Mouse (Mus musculus): ENCODE results near the gene Polr3g.
"Not testable (repeated sequence)": the region's sequence is repeated elsewhere in the genome, so short reads cannot be mapped to it uniquely, and the experiment has no call there.

Gene Polr3g

GRCm38 (mm10) chr13:81628631-81629190 lies 82.1 kb downstream of the Polr3g start:
- no peak for DNase-seq

DNA sequence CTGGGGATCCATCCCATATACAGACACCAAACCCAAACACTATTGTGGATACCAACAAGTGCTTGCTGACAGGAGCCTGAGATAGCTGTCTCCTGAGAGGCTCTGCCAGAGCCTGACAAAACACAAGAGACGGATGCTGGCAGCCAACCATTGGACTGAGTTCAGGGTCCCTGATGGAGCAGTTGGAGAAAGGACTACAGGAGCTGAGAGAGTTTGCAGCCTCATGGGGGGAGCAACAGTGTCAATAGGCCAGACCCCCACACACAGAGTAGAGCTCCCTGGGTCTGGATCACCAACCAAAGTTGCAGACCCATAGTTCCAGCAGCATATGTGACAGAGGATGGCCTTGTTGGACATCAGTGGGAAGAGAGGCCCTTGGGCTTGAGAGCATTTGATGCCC lies 83.0 kb downstream of the Polr3g start:
- not testable (repeated sequence) for DNase-seq

Measured in thymus, adult 18-20 months (tissue).